Mouse (Mus musculus): Measurements from ENCODE around the gene Polk. TPM values are rescaled to one million over a fixed set of nuclear protein-coding genes. Genes with fewer than 3 reads are reported as not detected.

Polk gene
- total RNA-seq, 2 experiments from 2014 or later, result 9.7 to 14.7 TPM

Other genes starting within 250 kb of the Polk start
- 10 to 100 TPM; 28.0 to 33.0 TPM for gene Poc5, start 154.3 kb downstream of the Polk start, total RNA-seq (2021)
- gene Ankdd1b, start 71.4 kb downstream of the Polk start, total RNA-seq (2021), result not detected
- not detected for gene Gm17622, start 51.8 kb downstream of the Polk start, total RNA-seq (2021)
- 10 to 100 TPM; 61.4 to 61.8 TPM for gene Col4a3bp, start within 50 bp of the Polk start, total RNA-seq (2021)
- gene Hmgcr, start 128.4 kb upstream of the Polk start, total RNA-seq (2021), result 100 to 1,000 TPM; 135 to 145 TPM
- gene Ankrd31, start 205.7 kb upstream of the Polk start, total RNA-seq (2021), result under 1 TPM; 0.22 to 0.77 TPM

Data from layer of hippocampus, postnatal 25 days (tissue).